Mouse (Mus musculus): ENCODE measurements around the gene Dll4. TPM values are rescaled to one million over a fixed set of nuclear protein-coding genes. Genes with fewer than 3 reads are reported as not detected.
A peak's percentile ranks its signal among the peaks of the same experiment; 100 is the strongest.

The Dll4 gene
- total RNA-seq, 2 experiments from 2014 or later, result 12.6 to 12.9 TPM

DNA sequence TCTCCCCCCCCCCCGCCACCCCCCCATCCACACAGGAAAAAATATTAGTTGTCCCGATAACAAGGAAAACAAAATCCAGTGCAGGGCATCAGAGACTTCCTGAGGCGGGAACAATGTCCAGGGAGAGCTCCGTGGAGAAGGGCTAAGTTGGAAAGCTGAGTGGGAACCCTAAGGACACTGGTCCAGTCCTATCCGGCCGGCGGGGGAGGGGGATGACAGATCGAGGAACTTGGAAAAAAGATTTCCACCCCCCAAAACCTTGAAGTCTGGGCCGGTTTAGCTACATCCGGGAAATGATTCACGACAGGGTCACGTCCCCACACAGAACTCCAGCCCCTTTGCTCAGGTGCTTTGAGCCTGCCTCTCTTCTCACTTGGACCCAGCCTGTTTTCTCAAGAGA, 14.0 kb upstream of the Dll4 start:
- no peak for DNase-seq

GRCm38 (mm10) chr2:119312380-119312958, 13.1 kb upstream of the Dll4 start:
- no peak for DNase-seq

DNA sequence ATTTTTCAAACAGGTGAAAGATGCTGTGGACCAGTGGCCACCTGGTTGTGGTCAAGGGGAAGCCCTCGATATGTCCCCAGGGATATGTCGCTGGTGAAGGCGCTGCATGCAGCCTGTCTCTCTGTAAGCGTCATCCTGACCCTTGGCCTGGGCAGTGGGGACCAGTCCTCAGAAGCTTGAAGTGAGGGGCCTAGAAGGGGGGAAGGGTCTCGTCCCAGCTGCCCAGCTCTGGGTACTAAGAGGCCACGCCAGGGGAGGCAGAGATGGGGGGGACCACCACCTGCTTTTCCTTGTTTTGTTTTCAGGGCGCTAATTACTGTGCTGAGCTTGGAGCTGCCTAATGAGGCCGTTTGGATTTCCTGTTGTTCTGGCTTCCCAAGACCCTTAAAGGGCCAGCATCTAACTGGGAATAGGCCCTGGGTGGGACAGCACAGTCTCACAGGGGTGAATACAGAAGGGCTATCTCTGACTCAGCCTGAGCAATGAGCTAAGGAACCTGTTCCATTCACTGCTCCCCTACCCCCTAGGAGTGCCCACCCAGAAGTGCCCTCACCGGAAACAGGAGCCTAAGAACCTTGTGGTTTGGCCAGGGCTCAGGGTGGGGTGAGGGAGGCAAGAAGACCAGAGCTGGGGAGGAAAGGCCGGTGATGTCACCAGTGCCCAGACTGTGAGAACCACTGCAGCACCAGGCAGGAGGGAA, 11.7 kb upstream of the Dll4 start:
- DNase-seq, result no peak

DNA sequence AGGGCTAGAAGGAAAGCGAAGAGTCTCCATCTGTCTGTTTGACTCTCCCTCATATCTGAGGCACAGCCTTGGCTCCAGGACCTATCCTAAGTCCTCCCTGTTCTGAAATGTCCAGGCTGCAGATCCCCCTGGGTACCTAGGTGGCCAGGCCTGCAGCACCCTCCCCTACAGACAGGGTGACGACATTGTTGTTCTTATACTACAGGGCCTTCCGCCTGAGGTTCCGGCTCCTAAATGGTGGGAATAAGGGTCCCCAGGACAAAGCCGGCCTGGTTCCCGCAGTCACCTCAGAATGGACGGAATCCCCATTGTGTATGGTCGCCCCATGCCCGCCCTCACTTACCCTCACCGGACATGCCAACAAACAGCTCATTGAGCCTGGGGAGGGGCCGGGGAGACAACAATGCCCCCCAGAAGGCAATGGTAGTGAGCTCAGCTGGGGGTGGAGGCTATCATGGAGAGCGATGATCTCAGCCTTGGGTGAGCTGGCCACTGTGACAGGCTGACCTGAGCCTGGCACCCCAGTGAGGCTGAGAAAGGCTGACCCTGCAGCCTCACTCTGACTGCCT, 10.8 kb upstream of the Dll4 start:
- DNase-seq, result no peak

DNA sequence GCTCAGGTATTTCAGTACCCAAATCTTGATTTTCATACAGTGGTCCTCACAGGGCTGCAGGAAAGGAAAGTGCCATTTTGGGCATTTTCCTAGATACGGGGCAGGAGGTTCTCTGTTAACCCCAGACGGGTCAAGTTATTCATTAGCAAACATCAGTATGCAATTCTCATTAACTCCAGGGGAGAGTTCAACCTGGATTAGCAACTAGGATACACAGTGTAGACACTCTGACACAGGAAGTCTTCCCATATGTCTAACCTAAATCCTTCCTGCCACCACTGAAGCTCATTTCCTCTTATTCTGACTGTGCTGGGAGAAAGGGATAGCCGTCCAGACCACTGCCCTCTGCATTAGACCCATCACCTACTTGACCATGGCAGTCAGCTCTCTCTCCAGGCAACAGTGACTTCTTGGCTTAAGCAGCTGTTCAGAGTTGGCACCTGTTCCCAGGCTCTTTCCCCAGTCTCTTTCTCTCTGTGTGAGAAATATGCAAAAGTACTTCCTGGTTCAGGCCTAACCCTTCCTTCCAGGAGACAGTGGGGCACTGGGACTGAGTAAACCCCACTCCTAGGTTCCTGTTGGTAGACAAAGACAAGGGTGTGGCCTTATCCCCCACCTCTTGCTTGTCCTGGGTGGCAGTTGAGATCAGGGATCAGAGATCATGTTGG, 7.4 kb upstream of the Dll4 start:
- no peak for DNase-seq

DNA sequence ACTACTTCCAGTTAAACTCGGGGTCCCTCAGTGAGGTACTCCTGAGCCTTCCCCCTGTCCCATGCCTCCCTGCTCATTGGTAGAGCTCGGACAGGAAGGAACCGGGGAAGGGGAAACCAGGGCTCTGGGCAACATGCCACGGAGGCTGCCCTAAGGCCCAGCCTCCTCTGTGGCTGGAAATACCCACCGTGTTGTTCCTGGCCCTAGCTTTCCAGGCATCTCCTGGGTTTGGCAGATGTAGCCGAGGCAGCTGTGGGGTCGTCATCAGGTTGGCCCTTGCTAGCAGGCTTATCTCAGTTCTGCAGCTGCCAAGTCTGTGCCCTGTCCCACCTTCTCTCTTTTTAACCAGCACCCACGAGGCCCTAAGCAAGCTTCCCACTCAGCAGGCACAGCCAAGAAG, 5.0 kb upstream of the Dll4 start:
- no peak for DNase-seq

DNA sequence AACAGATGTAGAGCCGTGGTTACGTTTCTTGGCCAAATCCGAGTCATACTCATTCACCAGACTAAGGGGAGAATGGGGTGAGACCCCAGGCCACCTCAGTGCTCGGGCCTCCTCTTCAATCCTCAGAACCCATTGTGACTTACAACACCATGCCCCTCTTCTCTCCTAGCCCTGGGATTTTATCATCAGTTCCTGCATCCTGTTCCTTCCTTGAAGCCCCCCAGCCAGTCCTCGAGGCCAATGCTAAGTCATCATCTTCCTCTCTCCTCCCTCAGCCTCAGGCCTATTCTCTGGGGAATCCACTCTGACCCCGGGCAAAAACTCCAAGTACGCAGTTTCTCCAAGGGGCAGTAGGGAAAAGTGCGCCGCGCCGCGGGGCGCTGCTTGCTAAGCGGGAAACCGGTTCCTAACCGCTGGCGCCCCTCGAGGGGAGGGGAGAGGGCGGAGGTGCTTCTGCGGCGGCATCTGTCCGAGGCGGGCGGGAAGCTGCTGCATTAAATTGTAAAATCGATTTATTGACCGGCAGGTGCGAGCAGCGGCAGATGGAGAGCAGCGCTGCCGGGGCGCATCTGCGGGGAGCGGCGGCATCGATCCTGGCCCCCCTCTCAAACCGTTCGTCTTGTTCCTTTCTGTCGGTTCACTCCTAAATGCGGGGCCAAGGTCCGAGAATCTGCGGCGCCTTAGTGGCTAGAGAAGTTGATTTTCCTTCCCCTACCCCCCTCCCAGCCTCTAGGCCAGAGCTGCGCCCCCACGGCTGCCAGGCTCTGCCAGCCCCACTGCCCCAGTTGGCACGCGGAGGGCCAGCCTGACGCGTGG, 3.6 kb upstream of the Dll4 start:
- DNase-seq, result no peak

DNA sequence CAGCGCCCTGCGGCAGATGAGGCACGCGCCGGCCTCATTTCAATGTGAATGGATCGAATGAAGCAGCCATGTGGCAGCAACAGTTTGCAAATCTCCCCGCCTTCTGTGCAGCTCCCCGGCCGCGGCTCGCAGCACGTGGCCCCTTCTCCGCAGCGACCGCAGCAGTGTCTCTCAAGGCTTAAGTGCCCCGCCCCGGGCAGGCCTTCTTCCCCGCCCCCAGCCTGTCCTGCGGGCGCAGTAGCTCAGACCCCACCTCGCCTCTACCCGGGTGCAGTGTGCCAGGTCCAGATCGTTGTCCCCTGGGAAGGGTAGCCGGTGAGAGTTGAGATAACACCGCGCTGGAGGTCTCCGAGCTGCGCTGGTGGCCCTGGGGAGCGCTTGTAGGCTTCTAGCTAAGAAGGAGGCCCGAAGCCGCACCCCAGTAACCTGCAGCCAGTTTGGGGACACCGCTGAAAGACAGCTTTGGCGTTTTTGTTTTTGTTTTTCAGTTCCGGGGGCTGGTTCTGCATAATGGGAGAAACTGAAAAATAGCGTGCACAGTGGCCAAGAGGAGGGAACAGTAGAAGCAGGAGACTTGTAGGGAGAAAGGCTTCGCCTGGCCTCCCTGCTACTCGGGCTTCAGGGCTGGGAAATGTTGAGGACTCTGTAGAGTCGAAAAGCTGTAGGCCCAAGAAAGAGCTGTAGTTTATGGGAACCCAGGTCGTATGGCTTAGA, 2.8 kb upstream of the Dll4 start:
- no peak for DNase-seq

DNA sequence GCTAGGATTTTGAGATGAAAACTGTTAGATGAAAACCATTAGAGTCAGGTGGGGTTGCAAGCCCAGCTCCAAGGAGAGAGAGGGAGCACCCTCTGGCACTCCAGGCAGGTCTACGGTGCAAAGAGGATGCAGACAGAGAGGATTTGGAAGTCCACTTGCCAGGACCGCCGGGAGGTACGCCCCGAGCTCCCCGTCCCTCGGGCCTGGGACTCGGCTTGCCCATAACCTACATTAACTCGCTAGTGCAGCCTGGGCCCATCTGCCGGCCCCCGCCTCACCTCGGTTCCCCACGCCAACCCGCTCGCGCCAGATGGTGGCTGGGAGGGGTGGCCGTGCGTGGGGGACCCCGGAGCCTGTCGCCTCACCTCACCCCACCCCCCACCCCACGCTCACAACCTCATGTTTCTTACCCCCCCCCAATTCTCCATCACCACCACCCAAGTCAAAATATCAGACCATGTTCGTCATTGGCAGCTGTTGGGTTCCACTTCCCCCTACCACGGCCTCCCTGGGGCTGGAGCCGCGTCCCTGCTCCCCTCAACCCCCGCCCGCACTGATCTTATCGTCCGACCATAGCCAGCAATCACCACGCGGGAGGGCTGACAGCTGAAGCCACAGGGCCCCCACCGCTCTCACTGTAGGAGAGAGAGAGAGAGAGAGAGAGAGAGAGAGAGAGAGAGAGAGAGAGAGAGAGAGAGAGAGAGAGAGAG, 1.6 kb upstream of the Dll4 start:
- no peak for DNase-seq

DNA sequence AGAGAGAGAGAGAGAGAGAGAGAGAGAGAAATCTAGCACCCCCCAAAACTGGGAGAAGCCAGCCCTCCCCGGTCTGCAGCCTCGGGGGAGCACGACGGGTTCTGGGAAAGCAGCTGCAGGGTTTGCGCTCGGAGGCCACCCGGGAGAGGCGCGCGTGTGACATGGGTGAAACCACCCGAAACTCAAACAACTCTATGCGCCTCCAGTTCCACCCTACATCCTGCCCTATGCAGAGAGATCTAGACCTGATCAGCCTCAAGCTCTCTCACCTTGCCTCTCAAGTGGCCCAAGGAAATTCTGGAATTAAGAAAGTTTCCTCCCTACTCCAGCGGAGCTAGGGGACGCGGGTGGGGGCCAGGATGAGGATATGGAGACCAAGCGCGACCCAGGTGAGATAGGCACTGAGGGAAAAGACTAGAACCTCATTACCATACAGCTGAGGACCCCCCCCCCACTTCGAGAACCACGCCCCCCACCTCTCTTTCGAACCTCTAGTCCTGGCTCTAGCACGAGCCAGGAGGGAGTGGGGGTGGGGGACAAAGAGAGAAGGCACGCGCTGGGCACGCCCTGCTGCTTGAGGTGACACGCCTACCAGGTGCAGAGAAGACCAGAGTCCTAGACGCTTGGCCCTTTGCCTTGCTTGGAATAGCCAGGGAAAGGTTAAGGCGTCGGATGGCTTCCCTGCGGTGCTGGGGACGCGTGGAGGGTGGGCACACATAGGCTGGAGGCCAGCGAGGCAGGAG, 837 bp upstream of the Dll4 start:
- DNase-seq, result no peak

GRCm38 (mm10) chr2:119326161-119327101, 847 bp downstream of the Dll4 start:
- DNase-seq, result no peak

DNA sequence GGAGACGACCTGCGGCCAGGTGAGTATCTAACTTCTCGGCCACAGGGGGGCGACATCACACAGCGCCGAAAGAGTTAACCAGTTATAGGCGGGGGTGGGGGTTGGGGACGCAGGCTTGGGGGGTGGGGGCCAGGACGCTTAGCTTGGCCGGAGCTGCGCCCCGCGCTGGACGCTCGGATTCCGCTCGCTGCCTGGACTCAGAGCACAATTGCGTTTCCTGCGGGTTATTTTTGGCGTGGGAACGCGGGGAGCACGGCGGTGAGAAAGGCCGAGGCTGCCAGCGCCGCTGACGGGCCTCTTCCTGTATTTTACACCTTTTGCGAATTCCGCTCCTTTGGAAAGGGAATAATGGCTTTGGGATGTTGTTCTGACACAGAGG, 1.5 kb downstream of the Dll4 start:
- DNase-seq, result peak; percentile 45

GRCm38 (mm10) chr2:119327942-119328526, 2.5 kb downstream of the Dll4 start:
- no peak for DNase-seq

DNA sequence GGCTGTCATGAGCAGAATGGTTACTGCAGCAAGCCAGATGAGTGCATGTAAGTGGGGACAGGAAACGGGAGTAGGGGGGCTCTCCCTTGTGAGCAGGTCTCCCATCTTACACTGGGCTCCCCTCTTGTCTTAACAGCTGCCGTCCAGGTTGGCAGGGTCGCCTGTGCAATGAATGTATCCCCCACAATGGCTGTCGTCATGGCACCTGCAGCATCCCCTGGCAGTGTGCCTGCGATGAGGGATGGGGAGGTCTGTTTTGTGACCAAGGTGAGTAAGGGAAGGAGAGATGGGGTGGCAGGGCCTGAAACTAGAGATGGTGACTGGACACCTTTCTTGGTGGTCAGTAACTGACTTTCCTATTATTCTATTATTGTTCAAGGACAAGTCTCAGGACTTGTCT, 3.0 kb downstream of the Dll4 start:
- DNase-seq, result no peak

GRCm38 (mm10) chr2:119329123-119329817, 3.7 kb downstream of the Dll4 start:
- DNase-seq, result no peak

- DNase-seq, result no peak
Observed at GRCm38 (mm10) chr2:119330795-119331194, 5.2 kb downstream of the Dll4 start.

- DNase-seq, result no peak
Observed at GRCm38 (mm10) chr2:119332177-119332661, 6.6 kb downstream of the Dll4 start.

GRCm38 (mm10) chr2:119334135-119334534, 8.6 kb downstream of the Dll4 start:
- no peak for DNase-seq
